Comparison of ENCODE assay signal across 11 mouse cellular contexts in genomic region chr12:70827901-70828271, GRCm38 (mm10). TPM values are rescaled to one million over a fixed set of nuclear protein-coding genes. Genes with fewer than 3 reads are reported as not detected.
DNase-seq lines count a peak whose midpoint lies in the region; ATAC-seq lines count a peak whose summit lies in the region.
"Had no signal": no experiment of that assay in that cellular context is flagged by ENCODE, and none has a peak within 500 bp of the region (broad histone marks: within the 10 kb centered on the region; RNA-seq: fewer than 3 reads in every experiment).

No protein-coding gene starts in this region.

- no peak for ATAC-seq in heart, embryonic 11.5 days (replicated peaks; ENCODE audit: insufficient number of reproducible peaks, low FRiP score, low TSS enrichment)
- no peak for ATAC-seq in lung, embryonic 16.5 days (ENCODE audit: low read depth)
- no peak for ATAC-seq in stomach, embryonic 15.5 days (ENCODE audit: insufficient read depth, low FRiP score, low read depth)
- ATAC-seq: midbrain, embryonic 13.5 days had no signal

- peaks cover 30% of the 10 kb centered on the region for H3K4me1 ChIP-seq in heart, embryonic 11.5 days (ENCODE audit: control insufficient read depth, insufficient read depth, low read length)
- H3K4me1 ChIP-seq in lung, embryonic 16.5 days (replicated peaks; ENCODE audit: control insufficient read depth, insufficient read depth, low read length) = peaks cover 13% of the 10 kb centered on the region
- H3K4me1 ChIP-seq in stomach, embryonic 15.5 days = peaks cover 10% of the 10 kb centered on the region; the same call in 1 of the 2 replicates

- H3K27ac ChIP-seq in heart, embryonic 11.5 days (ENCODE audit: low read depth, low read length) = no peak overlapping the region
- no peak overlapping the region for H3K27ac ChIP-seq in lung, embryonic 16.5 days (ENCODE audit: low read length)
- H3K27ac ChIP-seq in stomach, embryonic 15.5 days = no peak overlapping the region
- H3K27ac ChIP-seq: kidney, postnatal 0 days; midbrain, embryonic 13.5 days had no signal

- intact Hi-C loops in heart, postnatal 36 days (cut with DNase I) = loop anchor here (2.0 to 5.0 kb wide), 2 partner anchors 81 to 176 kb away; no protein-coding TSS in a partner anchor

- no peak overlapping the region for H3K4me3 ChIP-seq in heart, embryonic 11.5 days (ENCODE audit: low read depth, low read length)
- no peak overlapping the region for H3K4me3 ChIP-seq in lung, embryonic 16.5 days (ENCODE audit: low read length)
- no peak overlapping the region for H3K4me3 ChIP-seq in stomach, embryonic 15.5 days (replicated peaks)

- H3K27me3 ChIP-seq in heart, embryonic 11.5 days (ENCODE audit: control insufficient read depth, insufficient read depth, low read length) = no peaks in the 10 kb centered on the region
- no peaks in the 10 kb centered on the region for H3K27me3 ChIP-seq in lung, embryonic 16.5 days (ENCODE audit: control insufficient read depth, insufficient read depth, low read depth, low read length)
- no peaks in the 10 kb centered on the region for H3K27me3 ChIP-seq in stomach, embryonic 15.5 days (replicated peaks)
- H3K27me3 ChIP-seq: midbrain, embryonic 13.5 days had no signal

- DNase-seq in heart, postnatal 36 days = no peak
- no peak for DNase-seq in lung, adult 18-20 months
- peak; percentile 73 for DNase-seq in forelimb bud, embryonic 11.5 days (ENCODE audit: low read depth, low spot score)
- no peak for DNase-seq in kidney, adult 9 months
- no peak for DNase-seq in spleen, adult 18-20 months
- DNase-seq: right cerebral cortex, postnatal 25 days had no signal

- H3K4me2 ChIP-seq in heart, embryonic 11.5 days = peak overlapping the region; percentile 16
- peak overlapping the region; percentile 34; the same call in 1 of the 2 replicates for H3K4me2 ChIP-seq in lung, embryonic 16.5 days (ENCODE audit: low read depth, low read length)
- peak overlapping the region; percentile 79; the same call in 1 of the 2 replicates for H3K4me2 ChIP-seq in stomach, embryonic 15.5 days

- H3K9ac ChIP-seq in heart, embryonic 11.5 days (ENCODE audit: low read depth, low read length) = no peak overlapping the region
- no peak overlapping the region for H3K9ac ChIP-seq in lung, embryonic 16.5 days (ENCODE audit: low read length)
- no peak overlapping the region for H3K9ac ChIP-seq in stomach, embryonic 15.5 days
- H3K9ac ChIP-seq: midbrain, embryonic 13.5 days had no signal

- WGBS in heart, embryonic 11.5 days (ENCODE audit: insufficient replicate concordance) = 77% methylated on average over 4 of the region's 4 CpGs
- WGBS in lung, embryonic 16.5 days = 68% methylated on average over 4 of the region's 4 CpGs
- 74% methylated on average over 4 of the region's 4 CpGs for WGBS in stomach, embryonic 15.5 days

- H3K9me3 ChIP-seq in heart, embryonic 11.5 days (replicated peaks; ENCODE audit: control insufficient read depth, low read length) = no peaks in the 10 kb centered on the region
- H3K9me3 ChIP-seq in lung, embryonic 16.5 days (ENCODE audit: control insufficient read depth, low read length) = no peaks in the 10 kb centered on the region
- no peaks in the 10 kb centered on the region for H3K9me3 ChIP-seq in stomach, embryonic 15.5 days
- H3K9me3 ChIP-seq: midbrain, embryonic 13.5 days had no signal

- H3K36me3 ChIP-seq in heart, embryonic 11.5 days (ENCODE audit: control insufficient read depth, insufficient read depth, low read length) = no peaks in the 10 kb centered on the region
- no peaks in the 10 kb centered on the region for H3K36me3 ChIP-seq in lung, embryonic 16.5 days (ENCODE audit: control insufficient read depth, insufficient read depth, low read length)
- H3K36me3 ChIP-seq in stomach, embryonic 15.5 days = no peaks in the 10 kb centered on the region
- H3K36me3 ChIP-seq: midbrain, embryonic 13.5 days had no signal

RNA-seq across cellular contexts. Expression of gene Frmd6, which starts 2.6 kb away (rescaled TPM):
- 18.7 and 23.6 TPM in 2 replicates for polyA plus RNA-seq in heart, embryonic 11.5 days (2014; fragmentation: Nextera tagmentation; extraction: Ambion mirVana)
- total RNA-seq in heart, postnatal 36 days (2021) = 10 to 100 TPM; 33.4 to 39.1 TPM
- polyA plus RNA-seq in lung, embryonic 16.5 days (2015; fragmentation: Nextera tagmentation; extraction: Ambion mirVana) = 36.4 and 38.9 TPM in 2 replicates
- 25.0 and 25.3 TPM in 2 replicates for polyA plus RNA-seq in stomach, embryonic 15.5 days (2015; fragmentation: Nextera tagmentation; extraction: Ambion mirVana)

Comparison
In these comparisons a context has a peak if more than half of its experiments do, and no peak if none do; other contexts are left out.
1. H3K4me2 ChIP-seq: peak in every context shown above with its lines; median percentile 79 in stomach, embryonic 15.5 days; 34 in lung, embryonic 16.5 days; 16 in heart, embryonic 11.5 days.